Mouse (Mus musculus) forebrain, postnatal 0 days (tissue): Measurements from ENCODE around the gene Traf4. TPM values are rescaled to one million over a fixed set of nuclear protein-coding genes. Genes with fewer than 3 reads are reported as not detected.

Experiments used
- ATAC-seq: fragments of 200-750 bp; cut with Nextera tagmentation; 2 replicates; pipeline ENCODE4 v1.8.0; 2017; ENCODE audit warnings: mild to moderate bottlenecking, moderate library complexity
- DNase-seq: peaks from one replicate; pipeline ENCODE4 v3.0.0-alpha.2; 2015
- H3K27ac ChIP-seq: fragments of 300-500 bp; sonication (generic); 2 replicates; pipeline ENCODE4 v1.5.1; 2014; ENCODE audit warnings: low read depth, mild to moderate bottlenecking, antibody characterized with exemption, low read length, moderate library complexity, mixed read lengths
- H3K27me3 ChIP-seq: fragments of 300-500 bp; sonication (generic); 2 replicates; pipeline ENCODE4 v1.6.1; 2014; ENCODE audit warnings: mild to moderate bottlenecking, low read length, mixed read lengths; ENCODE audit not compliant: insufficient read depth
- H3K36me3 ChIP-seq: fragments of 300-500 bp; sonication (generic); 2 replicates; pipeline ENCODE4 v1.6.1; 2014; ENCODE audit warnings: mild to moderate bottlenecking, moderate library complexity; ENCODE audit not compliant: insufficient read depth
- H3K4me1 ChIP-seq: fragments of 300-500 bp; sonication (generic); 2 replicates; pipeline ENCODE4 v1.6.1; 2014; ENCODE audit warnings: antibody characterized with exemption; ENCODE audit not compliant: insufficient read depth
- H3K4me2 ChIP-seq: fragments of 300-500 bp; sonication (generic); 2 replicates; pipeline ENCODE4 v1.6.1; 2014; ENCODE audit warnings: low read depth, mild to moderate bottlenecking, moderate library complexity
- H3K4me3 ChIP-seq: fragments of 300-500 bp; sonication (generic); 2 replicates; pipeline ENCODE4 v1.5.1; 2014; ENCODE audit warnings: low read depth, low read length, mixed read lengths
- H3K9ac ChIP-seq: fragments of 300-500 bp; sonication (generic); 2 replicates; pipeline ENCODE4 v1.6.1; 2014; ENCODE audit warnings: mild to moderate bottlenecking
- H3K9me3 ChIP-seq: fragments of 300-500 bp; sonication (generic); 2 replicates; pipeline ENCODE4 v1.6.1; 2016; ENCODE audit warnings: low read length
- CTCF ChIP-seq: sonication (generic); IDR thresholded peaks from 2 replicates; pipeline ENCODE4 v1.5.1; 2016; ENCODE audit warnings: antibody characterized with exemption, control low read depth, low read depth
- WGBS: fragments of 180-500 bp; shearing (Covaris S2); extraction: QIAGEN DNeasy Blood & Tissue Kit; methylation state at CpG from one replicate; pipeline ENCODE4 v1.1.7; 2014; 5-methylcytosine and 5-hydroxymethylcytosine counted together
- polyA plus RNA-seq: library from polyadenylated mRNA; unstranded; fragments of >200 nt; fragmentation: Nextera tagmentation; extraction: Ambion mirVana; gene quantifications from 2 replicates; pipeline ENCODE4 v1.2.1, GENCODE M21; 2015
- total RNA-seq: library from RNA; depleted of rRNA; stranded (reverse); fragments of >200 nt; gene quantifications from 2 replicates; pipeline ENCODE4 v1.2.3, GENCODE M21; 2014

Traf4 gene
- total and polyA plus RNA-seq, 2 experiments from 2014 or later, result 99.0 to 104 TPM

GRCm38 (mm10) chr11:78129458-78129857 is 35.9 kb downstream of the Traf4 start:
- Histone ChIP-seq H3K36me3 (no peaks in the 10 kb centered on the region), H3K27ac (no peak overlapping the region), H3K9ac (no peak overlapping the region), H3K27me3 (no peaks in the 10 kb centered on the region), H3K9me3 (no peaks in the 10 kb centered on the region), H3K4me2 (no peak overlapping the region), H3K4me1 (no peaks in the 10 kb centered on the region), H3K4me3 (no peak overlapping the region)
- ATAC-seq (no peak), DNase-seq (no peak)
- WGBS, result 31% methylated on average over 8 of the region's 8 CpGs
- no peak for TF ChIP-seq CTCF

- Histone ChIP-seq H3K9ac (no peak overlapping the region), H3K4me3 (no peak overlapping the region), H3K9me3 (no peaks in the 10 kb centered on the region), H3K4me2 (no peak overlapping the region), H3K27ac (no peak overlapping the region), H3K27me3 (no peaks in the 10 kb centered on the region), H3K36me3 (no peaks in the 10 kb centered on the region), H3K4me1 (no peaks in the 10 kb centered on the region)
- no peak for DNase-seq
- no peak for TF ChIP-seq CTCF
- ATAC-seq, result no peak
- 86% methylated on average over 4 of the region's 4 CpGs for WGBS
Observed at GRCm38 (mm10) chr11:78126739-78127138, 38.6 kb downstream of the Traf4 start.

- Histone ChIP-seq H3K27me3 (no peaks in the 10 kb centered on the region), H3K4me3 (no peak overlapping the region), H3K9ac (no peak overlapping the region), H3K27ac (no peak overlapping the region), H3K4me1 (no peaks in the 10 kb centered on the region), H3K9me3 (no peaks in the 10 kb centered on the region), H3K36me3 (no peaks in the 10 kb centered on the region), H3K4me2 (no peak overlapping the region)
- no peak for DNase-seq
- no peak for TF ChIP-seq CTCF
- WGBS, result 77% methylated on average over 6 of the region's 6 CpGs
- ATAC-seq, result no peak
Observed at GRCm38 (mm10) chr11:78125691-78126090, 39.7 kb downstream of the Traf4 start.

- no peak overlapping the region for H3K9ac ChIP-seq
- no peak overlapping the region for H3K4me3 ChIP-seq
- H3K4me1 ChIP-seq, result 0 out of 2 replicates have a peak, but pooled peaks cover 2% of the 10 kb centered on the region
- no peaks in the 10 kb centered on the region for H3K27me3 ChIP-seq
- no peaks in the 10 kb centered on the region for H3K9me3 ChIP-seq
- H3K4me2 ChIP-seq, result no peak overlapping the region
- TF ChIP-seq CTCF, result no peak
- no peak overlapping the region for H3K27ac ChIP-seq
- H3K36me3 ChIP-seq, result no peaks in the 10 kb centered on the region
- ATAC-seq (no peak), DNase-seq (no peak)
Observed at GRCm38 (mm10) chr11:78123782-78124181, 41.6 kb downstream of the Traf4 start.

GRCm38 (mm10) chr11:78122815-78123214 is 42.6 kb downstream of the Traf4 start:
- Histone ChIP-seq H3K9ac (no peak overlapping the region), H3K4me3 (no peak overlapping the region), H3K27ac (no peak overlapping the region), H3K36me3 (no peaks in the 10 kb centered on the region), H3K27me3 (no peaks in the 10 kb centered on the region), H3K4me2 (no peak overlapping the region), H3K4me1 (0 out of 2 replicates have a peak, but pooled peaks cover 7% of the 10 kb centered on the region), H3K9me3 (no peaks in the 10 kb centered on the region)
- 90% methylated on average over 4 of the region's 4 CpGs for WGBS
- no peak for TF ChIP-seq CTCF
- ATAC-seq, result no peak
- DNase-seq, result no peak

GRCm38 (mm10) chr11:78121176-78121575 is 44.2 kb downstream of the Traf4 start:
- TF ChIP-seq CTCF, result no peak
- ATAC-seq, result no peak
- Histone ChIP-seq H3K4me1 (peaks cover 16% of the 10 kb centered on the region; the same call in 1 of the 2 replicates), H3K4me2 (no peak overlapping the region), H3K9me3 (no peaks in the 10 kb centered on the region), H3K9ac (no peak overlapping the region), H3K36me3 (no peaks in the 10 kb centered on the region), H3K4me3 (no peak overlapping the region), H3K27ac (no peak overlapping the region), H3K27me3 (no peaks in the 10 kb centered on the region)
- WGBS, result 47% methylated on average over 5 of the region's 5 CpGs
- DNase-seq, result no peak

GRCm38 (mm10) chr11:78119898-78120297 is 45.5 kb downstream of the Traf4 start:
- Histone ChIP-seq H3K4me1 (peaks cover 16% of the 10 kb centered on the region), H3K9me3 (no peaks in the 10 kb centered on the region), H3K4me2 (no peak overlapping the region), H3K4me3 (no peak overlapping the region), H3K36me3 (no peaks in the 10 kb centered on the region), H3K9ac (no peak overlapping the region), H3K27ac (no peak overlapping the region), H3K27me3 (no peaks in the 10 kb centered on the region)
- ATAC-seq, result no peak
- no peak for DNase-seq
- no peak for TF ChIP-seq CTCF
- WGBS, result 88% methylated on average over 8 of the region's 8 CpGs

GRCm38 (mm10) chr11:78118467-78118866 is 46.9 kb downstream of the Traf4 start:
- no peak overlapping the region for H3K4me2 ChIP-seq
- H3K4me3 ChIP-seq, result no peak overlapping the region
- H3K9me3 ChIP-seq, result no peaks in the 10 kb centered on the region
- ATAC-seq (no peak), DNase-seq (no peak)
- TF ChIP-seq CTCF, result no peak
- H3K36me3 ChIP-seq, result no peaks in the 10 kb centered on the region
- H3K4me1 ChIP-seq, result peaks cover 23% of the 10 kb centered on the region
- H3K27ac ChIP-seq, result no peak overlapping the region
- H3K9ac ChIP-seq, result no peak overlapping the region
- no peaks in the 10 kb centered on the region for H3K27me3 ChIP-seq
